Mouse (Mus musculus) layer of hippocampus, adult 2 months (tissue): ENCODE measurements around the gene Helt. TPM values are rescaled to one million over a fixed set of nuclear protein-coding genes. Genes with fewer than 3 reads are reported as not detected.

Experiments used
- DNase-seq, 2 experiments: peaks; one replicate each; pipeline ENCODE4 v3.0.0; 2022; ENCODE audit warnings: low spot score in 2 of 2
- H3K27ac ChIP-seq: fragments of 200-600 bp; 2 replicates; pipeline ENCODE4 v1.8.1; 2022
- H3K4me3 ChIP-seq: fragments of 200-600 bp; 2 replicates; pipeline ENCODE4 v1.8.1; 2022; ENCODE audit warnings: mild to moderate bottlenecking
- CTCF ChIP-seq: fragments of 200-600 bp; conservative IDR thresholded peaks from 2 replicates; pipeline ENCODE4 v1.8.1; 2022; ENCODE audit warnings: antibody characterized with exemption, mild to moderate bottlenecking, moderate library complexity
- total RNA-seq, 2 experiments: library from RNA; stranded (reverse); gene quantifications; 2 replicates each; pipeline ENCODE4 v1.2.3; 2021

The Helt gene
- total RNA-seq, 2 experiments from 2014 or later, result not detected

DNA sequence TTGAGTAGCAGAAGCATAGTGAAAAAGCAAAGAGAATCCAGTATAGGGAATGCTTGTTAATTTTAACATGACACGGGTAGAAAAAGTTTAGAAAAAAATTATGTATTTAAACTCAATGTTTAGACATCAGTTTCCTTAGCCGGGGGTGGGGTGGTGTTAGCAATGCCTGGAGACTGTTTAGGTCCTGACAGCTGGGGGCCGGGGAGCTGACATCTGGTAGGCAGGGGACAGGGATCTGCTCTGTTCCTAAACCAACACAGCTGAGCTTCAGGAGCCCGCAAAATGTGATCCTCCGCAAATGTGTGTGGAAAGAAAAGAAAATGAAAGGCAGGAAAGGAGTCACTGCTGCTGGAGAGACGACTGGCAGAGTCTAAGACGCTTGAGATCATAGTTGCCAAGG is 51.5 kb downstream of the Helt start:
- Histone ChIP-seq H3K4me3 (no peak overlapping the region), H3K27ac (no peak overlapping the region)
- no peak for TF ChIP-seq CTCF
- no peak for DNase-seq

Other genes with a start within 250 kb of the Helt start
- gene Cfap97, start 142.9 kb downstream of the Helt start, total RNA-seq, result 10 to 100 TPM; 25.2 to 26.2 TPM
- 10 to 100 TPM; 41.8 to 45.3 TPM for gene Snx25, start 142.5 kb downstream of the Helt start, total RNA-seq
- gene Slc25a4, start 83.4 kb downstream of the Helt start, total RNA-seq, result 100 to 1,000 TPM; 549 to 572 TPM
- 10 to 100 TPM; 41.8 to 43.5 TPM for gene Acsl1, start 176.4 kb upstream of the Helt start, total RNA-seq